In the genomic region with DNA sequence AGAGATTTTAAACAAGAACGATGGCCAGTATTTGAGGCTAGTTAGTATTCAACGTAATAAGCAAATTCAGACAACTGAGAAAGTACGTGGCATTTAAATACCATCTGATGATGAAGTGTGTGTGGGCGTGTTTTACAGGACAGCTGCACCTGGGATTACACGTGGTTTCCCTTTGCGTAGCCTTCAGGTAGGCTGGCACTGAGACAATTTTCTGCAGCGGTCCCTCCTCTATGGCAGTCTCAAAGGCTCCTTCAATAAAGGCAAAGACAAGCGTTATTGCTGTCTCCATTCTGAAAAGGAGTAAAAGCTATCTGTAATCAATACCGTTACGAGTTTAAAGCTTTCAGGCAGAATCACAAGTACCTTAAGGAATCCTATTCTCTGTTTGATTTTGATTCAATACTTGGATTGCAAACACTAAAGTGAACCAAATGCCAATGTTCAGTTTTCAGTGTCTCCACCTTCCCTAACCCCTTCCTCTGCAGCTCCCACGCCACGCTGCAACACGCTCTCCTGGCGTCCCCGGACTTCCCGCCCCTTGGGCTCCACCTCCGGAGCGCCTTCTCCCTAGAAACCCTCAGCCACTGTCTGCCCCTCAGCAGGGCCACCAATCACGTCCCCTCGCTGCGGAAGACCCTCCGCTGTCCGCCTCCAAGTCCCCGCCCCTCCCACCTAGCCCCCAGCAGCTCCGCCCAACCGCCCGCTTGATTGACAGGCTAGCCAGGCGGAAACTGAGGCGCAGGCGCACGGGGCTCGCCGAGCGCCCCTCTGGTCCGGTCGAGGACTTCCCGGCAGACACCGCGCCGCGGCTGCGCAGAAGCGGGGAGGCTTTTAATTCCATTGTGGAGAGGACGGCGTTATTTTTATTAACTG, we compare ENCODE assay signal across 7 mouse cellular contexts. TPM values are rescaled to one million over a fixed set of nuclear protein-coding genes. Genes with fewer than 3 reads are reported as not detected.
DNase-seq lines count a peak whose midpoint lies in the region; ATAC-seq lines count a peak whose summit lies in the region.

A gene (plus strand): TSS at position 756 of the 873 bp plus-strand sequence.

- no peaks in the 10 kb centered on the region for H3K36me3 ChIP-seq in intestine, embryonic 16.5 days (ENCODE audit: control insufficient read depth, insufficient read depth, low read length)
- H3K36me3 ChIP-seq in midbrain, embryonic 11.5 days (ENCODE audit: control insufficient read depth, insufficient read depth, low read length), result peaks cover 9% of the 10 kb centered on the region; the same call in 1 of the 2 replicates

- peaks cover 20% of the 10 kb centered on the region for H3K4me1 ChIP-seq in intestine, embryonic 16.5 days (ENCODE audit: control insufficient read depth, insufficient read depth, low read length)
- peaks cover 23% of the 10 kb centered on the region for H3K4me1 ChIP-seq in midbrain, embryonic 11.5 days (ENCODE audit: control insufficient read depth, insufficient read depth, low read length)

- peak within 1 kb of the TSS; percentile 90 for H3K27ac ChIP-seq in intestine, embryonic 16.5 days (ENCODE audit: low read length)
- H3K27ac ChIP-seq in midbrain, embryonic 11.5 days (ENCODE audit: low read depth, low read length), result peak within 1 kb of the TSS; percentile 74

- DNase-seq in adrenal gland, adult 8-10 months, result peak; percentile 94
- peak; percentile 98 for DNase-seq in embryo, embryonic 9.5 days (ENCODE audit: extremely low spot score)
- peak; percentile 94 to 96 for DNase-seq in gastrocnemius, postnatal 4 days (ENCODE audit: low spot score in 2 of 2)
- peak; percentile 95 to 97 for DNase-seq in left cerebral cortex, postnatal 36 days (ENCODE audit: low spot score in 2 of 2)
- peak; percentile 100 for DNase-seq in midbrain, embryonic 11.5 days (ENCODE audit: low spot score, missing footprints)
- peak; percentile 94 for DNase-seq in skeletal muscle tissue, adult 2 months (ENCODE audit: low read depth, low spot score)

- no peaks in the 10 kb centered on the region for H3K9me3 ChIP-seq in intestine, embryonic 16.5 days (ENCODE audit: control insufficient read depth, low read length)
- H3K9me3 ChIP-seq in midbrain, embryonic 11.5 days (ENCODE audit: control insufficient read depth, low read length), result no peaks in the 10 kb centered on the region

- ATAC-seq in intestine, embryonic 16.5 days, result peak; percentile 99
- peak; percentile 99 for ATAC-seq in midbrain, embryonic 11.5 days (ENCODE audit: low FRiP score)

- peak within 1 kb of the TSS; percentile 92 for H3K9ac ChIP-seq in intestine, embryonic 16.5 days (ENCODE audit: low read depth, low read length)
- H3K9ac ChIP-seq in midbrain, embryonic 11.5 days (ENCODE audit: low read length), result peak within 1 kb of the TSS; percentile 96

- peak within 1 kb of the TSS; percentile 88 for H3K4me2 ChIP-seq in intestine, embryonic 16.5 days (ENCODE audit: low read depth, low read length)
- peak within 1 kb of the TSS; percentile 78 for H3K4me2 ChIP-seq in midbrain, embryonic 11.5 days

- 2% methylated on average over 45 of the region's 45 CpGs for WGBS in intestine, embryonic 16.5 days
- WGBS in midbrain, embryonic 11.5 days, result 3% methylated on average over 45 of the region's 45 CpGs

- H3K4me3 ChIP-seq in intestine, embryonic 16.5 days (ENCODE audit: low read length), result peak within 1 kb of the TSS; percentile 78
- peak within 1 kb of the TSS; percentile 91 for H3K4me3 ChIP-seq in midbrain, embryonic 11.5 days (ENCODE audit: low read depth, low read length)

- no peaks in the 10 kb centered on the region for H3K27me3 ChIP-seq in intestine, embryonic 16.5 days (replicated peaks; ENCODE audit: control insufficient read depth, insufficient read depth, low read length)
- no peaks in the 10 kb centered on the region for H3K27me3 ChIP-seq in midbrain, embryonic 11.5 days (ENCODE audit: control insufficient read depth, insufficient read depth, low read length)

- intact Hi-C loops in left cerebral cortex, postnatal 36 days (cut with DNase I), result loop anchor here (5.0 kb wide), 4 partner anchors 43 to 103 kb away; no protein-coding TSS in a partner anchor

RNA-seq across cellular contexts. Expression of the gene that starts here (rescaled TPM):
- 10 to 100 TPM; 17.9 to 22.4 (median 19.6) TPM for total RNA-seq in adrenal gland, adult 8-10 months (2022)
- 10 to 100 TPM; 10.8 to 12.0 TPM for total RNA-seq in gastrocnemius, postnatal 4 days (2021)
- polyA plus RNA-seq in intestine, embryonic 16.5 days (2015; fragmentation: Nextera tagmentation; extraction: Ambion mirVana), result 11.1 and 12.0 TPM in 2 replicates
- total RNA-seq in left cerebral cortex, postnatal 36 days (2021), result 10 to 100 TPM; 33.9 to 36.2 TPM
- 40.5 and 42.1 TPM in 2 replicates for polyA plus RNA-seq in midbrain, embryonic 11.5 days (2014; fragmentation: Nextera tagmentation; extraction: Ambion mirVana)

Comparison
In these comparisons a context has a peak if more than half of its experiments do, and no peak if none do; other contexts are left out.
1. Peak in every context shown above with its lines: DNase-seq, ATAC-seq, H3K4me3 ChIP-seq and H3K27ac ChIP-seq.